Mouse (Mus musculus) MEL (cell line): ENCODE results near the gene Mtfp1. TPM values are rescaled to one million over a fixed set of nuclear protein-coding genes. Genes with fewer than 3 reads are reported as not detected.

Experiments
- DNase-seq: peaks from one replicate; pipeline ENCODE4 v3.0.0; 2011; ENCODE audit warnings: low read depth, low spot score
- H3K27ac ChIP-seq: 2 replicates; pipeline ENCODE4 v1.5.1; 2012; ENCODE audit warnings: low read depth, mild to moderate bottlenecking, control low read depth, low read length, moderate library complexity; ENCODE audit not compliant: control insufficient read depth
- H3K27me3 ChIP-seq, 2 experiments: fragments of 150-350 bp in 1 of 2; sonication (generic) in 1 of 2; 2 replicates each; pipeline ENCODE4 v1.6.1; 2012; ENCODE audit warnings: low read length in 2 of 2, mild to moderate bottlenecking in 2 of 2, improper control_type of control experiment in 1 of 2, moderate library complexity in 1 of 2; ENCODE audit not compliant: insufficient read depth in 2 of 2, control insufficient read depth in 1 of 2
- H3K36me3 ChIP-seq, 2 experiments: 2 replicates each; pipeline ENCODE4 v1.6.1; 2012 to 2014; ENCODE audit warnings: low read length in 2 of 2, improper control_type of control experiment in 1 of 2, inconsistent platforms in 1 of 2, mild to moderate bottlenecking in 1 of 2; ENCODE audit not compliant: insufficient read depth in 2 of 2, control insufficient read depth in 1 of 2
- H3K4me1 ChIP-seq, 2 experiments: fragments of 150-350 bp in 1 of 2; sonication (generic) in 1 of 2; 2 replicates each; pipeline ENCODE4 v1.6.1; 2012; ENCODE audit warnings: low read length in 2 of 2, improper control_type of control experiment in 1 of 2, mild to moderate bottlenecking in 1 of 2; ENCODE audit not compliant: insufficient read depth in 2 of 2, control insufficient read depth in 1 of 2
- H3K4me3 ChIP-seq, 2 experiments: fragments of 150-350 bp in 1 of 2; sonication (generic) in 1 of 2; 2 replicates each; pipeline ENCODE4 v1.5.1; 2012; ENCODE audit warnings: low read depth in 2 of 2, low read length in 2 of 2, mild to moderate bottlenecking in 2 of 2, moderate library complexity in 2 of 2, control low read depth in 1 of 2, improper control_type of control experiment in 1 of 2; ENCODE audit not compliant: control insufficient read depth in 1 of 2, insufficient read depth in 1 of 2
- H3K79me2 ChIP-seq: 2 replicates; pipeline ENCODE4 v1.6.1; 2012; ENCODE audit warnings: mild to moderate bottlenecking, low read length, moderate library complexity; ENCODE audit not compliant: control insufficient read depth, poor library complexity, insufficient read depth
- H3K9ac ChIP-seq: 2 replicates; pipeline ENCODE4 v1.6.1; 2012; ENCODE audit warnings: low read depth, mild to moderate bottlenecking, control low read depth, low read length, moderate library complexity; ENCODE audit not compliant: control insufficient read depth, poor library complexity, severe bottlenecking
- H3K9me3 ChIP-seq: fragments of 150-350 bp; sonication (generic); replicated peaks from 2 replicates; pipeline ENCODE4 v1.6.1; 2012; ENCODE audit warnings: mild to moderate bottlenecking, low read length, improper control_type of control experiment, moderate library complexity; ENCODE audit not compliant: insufficient read depth
- CHD1 ChIP-seq: IDR thresholded peaks from 2 replicates; pipeline ENCODE4 v1.6.1; 2012; ENCODE audit warnings: low read depth, mild to moderate bottlenecking, inconsistent platforms, low read length, improper control_type of control experiment
- CTCF ChIP-seq, 3 experiments: IDR thresholded peaks in 2 of 3; conservative IDR thresholded peaks in 1 of 3; 2 replicates each; pipeline ENCODE4 v1.5.1; 2011 to 2012; ENCODE audit warnings: low read length in 3 of 3, low read depth in 2 of 3, mild to moderate bottlenecking in 2 of 3, improper control_type of control experiment in 1 of 3, inconsistent platforms in 1 of 3, mixed read lengths in 1 of 3, moderate library complexity in 1 of 3; ENCODE audit not compliant: control insufficient read depth in 1 of 3, insufficient read depth in 1 of 3, poor library complexity in 1 of 3, severe bottlenecking in 1 of 3
- E2F4 ChIP-seq: IDR thresholded peaks from 2 replicates; pipeline ENCODE4 v1.6.1; 2011; ENCODE audit warnings: low read depth, low read length, improper control_type of control experiment, borderline replicate concordance
- EP300 ChIP-seq, 2 experiments: IDR thresholded peaks; 2 replicates each; pipeline ENCODE4 v1.6.1; 2011; ENCODE audit warnings: improper control_type of control experiment in 2 of 2, low read length in 2 of 2, low read depth in 1 of 2, mild to moderate bottlenecking in 1 of 2
- GABPA ChIP-seq: IDR thresholded peaks from 2 replicates; pipeline ENCODE4 v1.6.1; 2012; ENCODE audit warnings: low read depth, mild to moderate bottlenecking, inconsistent platforms, low read length, improper control_type of control experiment, moderate library complexity
- GATA1 ChIP-seq: IDR thresholded peaks from 2 replicates; pipeline ENCODE4 v1.6.1; 2011; ENCODE audit warnings: low read depth, low read length, improper control_type of control experiment
- HCFC1 ChIP-seq: IDR thresholded peaks from 2 replicates; pipeline ENCODE4 v1.6.1; 2012; ENCODE audit warnings: low read depth, mild to moderate bottlenecking, inconsistent platforms, low read length, improper control_type of control experiment, moderate library complexity
- JUND ChIP-seq: IDR thresholded peaks from 2 replicates; pipeline ENCODE4 v1.6.1; 2011; ENCODE audit warnings: low read depth, mild to moderate bottlenecking, improper control_type of control experiment, low read length
- KAT2A ChIP-seq: conservative IDR thresholded peaks from 2 replicates; pipeline ENCODE4 v1.6.1; 2012; ENCODE audit warnings: low read depth, low read length, improper control_type of control experiment, inconsistent platforms
- MAFK ChIP-seq: IDR thresholded peaks from 2 replicates; pipeline ENCODE4 v1.6.1; 2011; ENCODE audit warnings: low read depth, mild to moderate bottlenecking, low read length, improper control_type of control experiment, borderline replicate concordance
- MAX ChIP-seq: IDR thresholded peaks from 2 replicates; pipeline ENCODE4 v1.6.1; 2011; ENCODE audit warnings: low read length, improper control_type of control experiment
- MAZ ChIP-seq: IDR thresholded peaks from 2 replicates; pipeline ENCODE4 v1.6.1; 2012; ENCODE audit warnings: low read depth, mild to moderate bottlenecking, inconsistent platforms, low read length, improper control_type of control experiment
- MEF2A ChIP-seq: IDR thresholded peaks from 2 replicates; pipeline ENCODE4 v1.6.1; 2014; ENCODE audit warnings: low read depth, mild to moderate bottlenecking, inconsistent platforms, low read length, improper control_type of control experiment; ENCODE audit not compliant: poor library complexity, insufficient replicate concordance, severe bottlenecking; ENCODE audit errors: extremely low read depth
- MXI1 ChIP-seq: IDR thresholded peaks from 2 replicates; pipeline ENCODE4 v1.6.1; 2011; ENCODE audit warnings: mild to moderate bottlenecking, low read depth, low read length, improper control_type of control experiment
- MYB ChIP-seq: IDR thresholded peaks from 2 replicates; pipeline ENCODE4 v1.6.1; 2011; ENCODE audit warnings: mild to moderate bottlenecking, low read depth, low read length, improper control_type of control experiment
- MYC ChIP-seq: IDR thresholded peaks from 2 replicates; pipeline ENCODE4 v1.6.1; 2011; ENCODE audit warnings: low read depth, mild to moderate bottlenecking, low read length, improper control_type of control experiment, moderate library complexity
- NELFE ChIP-seq: IDR thresholded peaks from 2 replicates; pipeline ENCODE4 v1.6.1; 2011; ENCODE audit warnings: low read depth, low read length, improper control_type of control experiment
- NRF1 ChIP-seq: IDR thresholded peaks from 2 replicates; pipeline ENCODE4 v1.6.1; 2014; ENCODE audit warnings: low read depth, mild to moderate bottlenecking, inconsistent platforms, low read length, improper control_type of control experiment, moderate library complexity; ENCODE audit not compliant: poor library complexity, insufficient read depth, severe bottlenecking
- POLR2A ChIP-seq, 2 experiments: IDR thresholded peaks; 2 replicates each; pipeline ENCODE4 v1.6.1; 2011 to 2012; ENCODE audit warnings: low read length in 2 of 2, mild to moderate bottlenecking in 2 of 2, control low read depth in 1 of 2, improper control_type of control experiment in 1 of 2, low read depth in 1 of 2, moderate library complexity in 1 of 2; ENCODE audit not compliant: control insufficient read depth in 1 of 2, insufficient read depth in 1 of 2, poor library complexity in 1 of 2
- POLR2AphosphoS2 ChIP-seq: IDR thresholded peaks from 2 replicates; pipeline ENCODE4 v1.6.1; 2011; ENCODE audit warnings: low read length, improper control_type of control experiment
- POLR2AphosphoS5 ChIP-seq: IDR thresholded peaks from 2 replicates; pipeline ENCODE4 v1.6.1; 2012; ENCODE audit warnings: low read depth, borderline replicate concordance, mild to moderate bottlenecking, inconsistent platforms, low read length, moderate library complexity, mixed read lengths
- RAD21 ChIP-seq: IDR thresholded peaks from 2 replicates; pipeline ENCODE4 v1.6.1; 2011; ENCODE audit warnings: mild to moderate bottlenecking, low read depth, low read length, improper control_type of control experiment
- RCOR1 ChIP-seq: IDR thresholded peaks from 2 replicates; pipeline ENCODE4 v1.6.1; 2012; ENCODE audit warnings: low read depth, mild to moderate bottlenecking, inconsistent platforms, low read length, improper control_type of control experiment
- SIN3A ChIP-seq: IDR thresholded peaks from 2 replicates; pipeline ENCODE4 v1.6.1; 2012; ENCODE audit warnings: low read length, improper control_type of control experiment, inconsistent platforms
- SMC3 ChIP-seq: IDR thresholded peaks from 2 replicates; pipeline ENCODE4 v1.6.1; 2011; ENCODE audit warnings: low read depth, low read length, improper control_type of control experiment
- TAL1 ChIP-seq: IDR thresholded peaks from 2 replicates; pipeline ENCODE4 v1.6.1; 2012; ENCODE audit warnings: mild to moderate bottlenecking, inconsistent platforms, low read length, moderate library complexity, mixed read lengths
- TBP ChIP-seq: IDR thresholded peaks from 2 replicates; pipeline ENCODE4 v1.8.0; 2011; ENCODE audit warnings: low read depth, low read length, improper control_type of control experiment
- TCF12 ChIP-seq: IDR thresholded peaks from 2 replicates; pipeline ENCODE4 v1.6.1; 2014; ENCODE audit warnings: low read depth, mild to moderate bottlenecking, inconsistent platforms, low read length, improper control_type of control experiment, moderate library complexity
- UBTF ChIP-seq: IDR thresholded peaks from 2 replicates; pipeline ENCODE4 v1.6.1; 2012; ENCODE audit warnings: low read depth, mild to moderate bottlenecking, inconsistent platforms, low read length, improper control_type of control experiment, moderate library complexity, borderline replicate concordance; ENCODE audit not compliant: insufficient read depth
- USF1 ChIP-seq: IDR thresholded peaks from 2 replicates; pipeline ENCODE4 v1.6.1; 2014; ENCODE audit warnings: low read depth, mild to moderate bottlenecking, inconsistent platforms, low read length, improper control_type of control experiment, moderate library complexity
- USF2 ChIP-seq, 2 experiments: IDR thresholded peaks; 2 replicates each; pipeline ENCODE4 v1.6.1; 2011 to 2012; ENCODE audit warnings: improper control_type of control experiment in 2 of 2, low read length in 2 of 2, borderline replicate concordance in 1 of 2, inconsistent platforms in 1 of 2, low read depth in 1 of 2, mild to moderate bottlenecking in 1 of 2; ENCODE audit not compliant: insufficient read depth in 1 of 2
- ZC3H11A ChIP-seq: IDR thresholded peaks from 2 replicates; pipeline ENCODE4 v1.6.1; 2012; ENCODE audit warnings: low read depth, mild to moderate bottlenecking, inconsistent platforms, low read length, improper control_type of control experiment
- ZKSCAN1 ChIP-seq: IDR thresholded peaks from 2 replicates; pipeline ENCODE4 v1.6.1; 2012; ENCODE audit warnings: low read depth, mild to moderate bottlenecking, inconsistent platforms, low read length, improper control_type of control experiment, moderate library complexity
- ZMIZ1 ChIP-seq: IDR thresholded peaks from 2 replicates; pipeline ENCODE4 v1.6.1; 2012; ENCODE audit warnings: low read depth, mild to moderate bottlenecking, inconsistent platforms, low read length, improper control_type of control experiment, moderate library complexity
- polyA plus RNA-seq, 2 experiments: library from polyadenylated mRNA; stranded (reverse) in 1 of 2; unstranded in 1 of 2; fragments of >175 nt in 1 of 2; fragments of >200 nt in 1 of 2; gene quantifications; 2 replicates each; pipeline versions ENCODE4 v1.2.1 to v1.2.4; 2012; ENCODE audit warnings: low replicate concordance in 2 of 2, low read depth in 1 of 2; ENCODE audit not compliant: insufficient read length in 2 of 2, insufficient read depth in 1 of 2, missing spikeins in 1 of 2
- total RNA-seq: library from RNA; depleted of rRNA; stranded (reverse); fragments of 300-350 nt; gene quantifications from 2 replicates; pipeline ENCODE4 v1.2.3, GENCODE M21; 2012

Mtfp1 gene
- total and polyA plus RNA-seq, 3 experiments: 70.5 to 84.8 TPM; not detected in 1

- Histone ChIP-seq H3K79me2 (peaks cover 6% of the 10 kb centered on the region), H3K27me3 (no peaks in the 10 kb centered on the region), H3K9ac (peak within 1 kb of the TSS; percentile 93), H3K36me3 (peaks cover 0 to 2% of the 10 kb centered on the region in 2 experiments; a peak in 1 of 4 replicates), H3K9me3 (no peaks in the 10 kb centered on the region), H3K4me1 (peaks cover 5 to 10% of the 10 kb centered on the region in 2 experiments; a peak in 3 of 4 replicates), H3K4me3 (peak within 1 kb of the TSS; percentile 70 to 90), H3K27ac (peak within 1 kb of the TSS; percentile 40)
- TF ChIP-seq MAZ: peak; percentile 97
- no peak for TF ChIP-seq TCF12
- TF ChIP-seq NELFE: peak; percentile 81
- peak; percentile 41 for TF ChIP-seq RAD21
- no peak for TF ChIP-seq NRF1
- peak; percentile 40 for TF ChIP-seq MXI1
- peak; percentile 80 to 82; a peak in 3 of 4 replicates for TF ChIP-seq POLR2A (IDR thresholded peaks at IDR 0.05; ENCODE audit: control insufficient read depth in 1 of 2, insufficient read depth in 1 of 2, low read depth in 1 of 2, low read length in 2 of 2, poor library complexity in 1 of 2)
- no peak for TF ChIP-seq UBTF
- peak; percentile 32; the same call in 1 of the 2 replicates for TF ChIP-seq ZC3H11A
- no peak for TF ChIP-seq USF1
- peak; percentile 60; the same call in 1 of the 2 replicates for TF ChIP-seq POLR2AphosphoS2
- peak; percentile 47; the same call in 1 of the 2 replicates for TF ChIP-seq ZMIZ1
- no peak for TF ChIP-seq GABPA
- TF ChIP-seq HCFC1: peak; percentile 65
- TF ChIP-seq MAX: 0 out of 2 replicates have a peak, but pooled peaks have one; percentile 22
- TF ChIP-seq ZKSCAN1: no peak
- peak; percentile 25 for TF ChIP-seq SIN3A
- TF ChIP-seq SMC3: peak; percentile 84
- no peak for TF ChIP-seq MEF2A
- TF ChIP-seq KAT2A: no peak
- no peak for TF ChIP-seq TBP
- no peak for TF ChIP-seq EP300 (IDR thresholded peaks at IDR 0.05; ENCODE audit: low read depth in 1 of 2, low read length in 2 of 2)
- no peak for TF ChIP-seq USF2 (IDR thresholded peaks at IDR 0.05; ENCODE audit: borderline replicate concordance in 1 of 2, insufficient read depth in 1 of 2, low read depth in 1 of 2, low read length in 2 of 2)
- no peak for TF ChIP-seq MYB
- no peak for TF ChIP-seq MAFK
- no peak for TF ChIP-seq GATA1
- TF ChIP-seq MYC: no peak
- peak; percentile 56 to 99 (median 77) for TF ChIP-seq CTCF (IDR thresholded peaks at IDR 0.05 in 2 of 3, conservative IDR thresholded peaks at IDR 0.05 in 1 of 3; ENCODE audit: control insufficient read depth in 1 of 3, insufficient read depth in 1 of 3, low read depth in 2 of 3, low read length in 3 of 3, poor library complexity in 1 of 3, severe bottlenecking in 1 of 3)
- TF ChIP-seq E2F4: no peak
- TF ChIP-seq JUND: no peak
- TF ChIP-seq TAL1: no peak
- TF ChIP-seq RCOR1: no peak
- no peak for TF ChIP-seq CHD1
- no peak for TF ChIP-seq POLR2AphosphoS5
- peak; percentile 96 for DNase-seq
These were observed 40.0 kb upstream of the Mtfp1 start, which contains the start of gene Rnf215 for GRCm38 (mm10) chr11:4134986-4135935. Gene Rnf215 (plus strand): TSS chr11:4135202.
